Mouse (Mus musculus) brain, adult 2 months (tissue): ENCODE results near the gene Sgsm1.

Experiments used
- DNase-seq: peaks from one replicate; pipeline ENCODE4 v3.0.0; 2011; ENCODE audit warnings: low read depth, low spot score

The Sgsm1 gene

GRCm38 (mm10) chr5:113219450-113219849 lies 91.1 kb downstream of the Sgsm1 start:
- no peak for DNase-seq

- no peak for DNase-seq
Observed at GRCm38 (mm10) chr5:113218617-113219235, 91.9 kb downstream of the Sgsm1 start.

DNA sequence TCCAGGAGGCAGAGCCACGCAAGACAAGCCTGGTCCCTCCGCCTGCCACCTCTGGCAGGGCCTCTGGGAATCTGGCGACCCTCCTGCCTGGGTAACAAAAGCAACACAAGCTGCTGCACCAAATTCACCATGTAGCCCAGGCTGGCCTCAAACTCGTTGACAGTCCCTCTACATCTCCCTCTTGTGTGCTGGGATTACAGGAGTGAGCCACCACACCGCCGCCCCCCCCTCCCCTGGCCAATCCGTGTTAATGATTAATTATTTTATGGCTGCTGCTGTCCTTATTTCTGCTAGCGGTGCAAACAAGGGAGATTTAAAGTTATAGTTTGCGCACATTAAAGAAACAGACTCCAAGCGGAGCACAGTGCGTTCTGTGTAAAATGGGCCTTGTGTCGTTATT lies 93.5 kb downstream of the Sgsm1 start:
- DNase-seq: no peak

DNA sequence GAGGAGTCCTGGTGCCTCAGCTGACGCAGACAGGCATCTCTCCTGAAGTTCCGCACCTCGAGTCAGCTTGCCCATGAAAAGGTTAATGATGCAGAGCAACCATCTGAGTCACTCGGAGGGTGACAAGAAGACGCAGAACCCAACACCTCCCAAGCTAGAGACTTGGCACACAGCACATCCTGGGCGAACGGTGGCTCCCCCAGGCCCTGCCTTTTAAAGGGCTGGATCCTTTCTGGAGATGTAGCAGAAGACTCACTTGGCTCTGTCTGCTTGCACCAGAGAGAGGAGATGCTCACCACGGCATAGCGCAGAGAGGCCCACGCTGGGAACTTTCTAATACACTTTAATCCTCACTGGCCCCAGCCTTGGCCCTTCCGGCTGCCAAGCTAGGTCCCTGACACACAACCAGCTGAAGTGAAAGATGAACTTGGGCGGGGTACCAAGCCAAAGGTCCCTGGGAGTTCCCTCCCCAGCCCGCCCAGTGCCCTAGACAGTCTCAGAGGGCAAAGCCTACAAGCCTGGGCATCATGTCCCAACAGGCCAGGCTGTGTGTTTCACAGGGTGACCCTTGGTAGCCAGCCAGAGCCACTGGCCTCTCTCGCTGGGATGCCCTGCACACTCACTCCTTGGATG lies 94.1 kb downstream of the Sgsm1 start:
- DNase-seq: peak; percentile 78

DNA sequence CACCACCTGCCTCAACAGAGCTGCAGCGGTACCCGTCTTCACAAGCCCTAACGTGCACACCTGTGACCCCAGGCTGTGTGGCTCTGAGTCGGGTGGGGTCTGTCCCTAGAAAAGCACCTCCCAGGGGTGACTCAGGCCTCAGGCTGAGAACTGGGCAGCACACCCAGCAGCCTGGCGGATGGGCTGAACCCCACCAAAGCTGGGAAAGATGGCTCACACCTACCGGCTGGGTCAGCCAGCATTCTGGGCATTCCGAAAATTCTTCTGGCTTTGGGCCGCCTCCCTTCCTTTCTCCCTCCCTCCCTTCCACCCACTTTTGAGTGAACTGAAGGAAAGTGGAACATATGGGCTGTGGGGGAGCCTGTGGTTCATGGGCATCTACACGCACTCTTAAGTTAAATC lies 95.0 kb downstream of the Sgsm1 start:
- DNase-seq: peak; percentile 72

GRCm38 (mm10) chr5:113214455-113214854 lies 96.1 kb downstream of the Sgsm1 start:
- DNase-seq: no peak

- DNase-seq: no peak
Observed at GRCm38 (mm10) chr5:113214041-113214440, 96.5 kb downstream of the Sgsm1 start.

GRCm38 (mm10) chr5:113212156-113212835 lies 98.3 kb downstream of the Sgsm1 start:
- no peak for DNase-seq

DNA sequence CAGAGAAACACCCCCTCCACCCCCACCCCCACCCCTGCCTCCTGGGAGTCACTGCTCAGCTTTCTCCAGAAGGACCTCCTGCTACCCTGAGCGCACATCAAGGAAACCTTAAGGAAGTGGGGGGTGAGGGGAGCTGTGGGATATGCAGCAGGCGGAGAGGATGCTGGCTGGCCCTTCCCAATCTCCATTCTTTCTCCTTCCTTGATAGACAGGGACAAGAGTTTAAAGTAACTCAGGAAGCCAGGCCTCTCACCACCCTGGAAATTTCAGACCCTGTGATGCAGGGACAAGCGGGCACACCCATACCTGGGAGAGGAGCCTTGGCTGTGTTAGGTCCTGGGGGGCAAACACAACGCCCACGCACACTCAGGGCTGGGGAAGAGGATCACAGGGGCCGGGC lies 100.3 kb downstream of the Sgsm1 start:
- DNase-seq: no peak

DNA sequence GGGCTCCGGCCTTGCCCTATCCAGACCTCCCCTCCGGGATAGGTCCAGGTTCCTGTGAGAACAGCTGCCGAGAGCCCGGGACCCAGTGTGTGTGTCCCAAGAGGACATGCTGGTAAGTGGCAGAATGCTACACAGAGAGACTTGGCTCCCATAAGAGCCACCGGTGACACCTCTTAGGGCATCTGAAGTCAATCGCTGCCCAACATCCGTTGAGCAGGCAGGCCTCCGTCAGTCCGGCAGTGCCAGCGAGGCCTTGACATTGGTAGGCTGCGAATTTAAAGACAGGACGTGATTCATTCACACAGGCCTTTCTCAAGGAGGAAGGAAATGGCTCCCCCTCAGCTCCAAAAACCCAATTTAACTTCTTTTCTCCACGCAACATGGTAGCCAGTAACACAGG lies 100.7 kb downstream of the Sgsm1 start:
- no peak for DNase-seq

GRCm38 (mm10) chr5:113209401-113209750 lies 101.2 kb downstream of the Sgsm1 start:
- no peak for DNase-seq

- DNase-seq: peak; percentile 83
Observed at GRCm38 (mm10) chr5:113208622-113209400, 101.8 kb downstream of the Sgsm1 start.

DNA sequence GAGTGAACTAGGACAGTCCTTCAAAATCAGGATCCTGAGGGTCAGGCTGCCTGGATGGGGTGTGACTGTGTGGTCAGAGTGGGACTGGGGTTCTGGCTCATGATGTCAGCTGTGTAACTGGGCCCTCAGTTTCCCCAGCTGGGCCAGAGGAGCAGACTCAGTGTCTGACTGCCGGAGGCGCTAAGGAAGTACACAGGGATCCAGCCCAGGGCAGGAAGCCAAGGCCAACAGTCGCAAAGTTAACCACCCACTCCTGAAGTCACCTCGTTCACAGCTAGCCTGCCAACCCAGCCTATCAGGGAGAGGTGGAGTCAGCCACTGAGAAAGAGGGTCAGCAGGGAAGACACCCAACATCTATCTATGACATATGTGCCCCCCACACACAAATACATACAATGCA lies 102.5 kb downstream of the Sgsm1 start:
- no peak for DNase-seq

- no peak for DNase-seq
Observed at GRCm38 (mm10) chr5:113206670-113207352, 103.8 kb downstream of the Sgsm1 start.

- DNase-seq: no peak
Observed at GRCm38 (mm10) chr5:113204193-113204592, 106.4 kb downstream of the Sgsm1 start.

DNA sequence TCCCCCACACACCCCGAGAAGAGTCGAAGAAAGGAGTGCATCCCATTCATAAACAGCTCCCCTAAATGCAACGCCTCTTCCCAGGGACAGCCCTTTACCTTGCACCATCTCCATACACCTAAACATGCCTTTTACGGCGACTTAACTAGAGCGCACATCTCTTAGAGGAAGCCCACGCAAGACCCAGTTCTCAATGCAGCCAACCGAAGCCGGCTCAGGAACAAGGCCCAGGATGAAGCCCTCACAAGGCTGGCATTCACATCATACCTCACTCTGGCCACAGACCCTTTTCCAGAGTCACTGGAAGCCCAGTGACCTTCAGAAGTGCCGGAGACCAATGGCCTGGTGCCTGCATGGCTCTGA lies 110.8 kb downstream of the Sgsm1 start:
- peak; percentile 42 for DNase-seq

DNA sequence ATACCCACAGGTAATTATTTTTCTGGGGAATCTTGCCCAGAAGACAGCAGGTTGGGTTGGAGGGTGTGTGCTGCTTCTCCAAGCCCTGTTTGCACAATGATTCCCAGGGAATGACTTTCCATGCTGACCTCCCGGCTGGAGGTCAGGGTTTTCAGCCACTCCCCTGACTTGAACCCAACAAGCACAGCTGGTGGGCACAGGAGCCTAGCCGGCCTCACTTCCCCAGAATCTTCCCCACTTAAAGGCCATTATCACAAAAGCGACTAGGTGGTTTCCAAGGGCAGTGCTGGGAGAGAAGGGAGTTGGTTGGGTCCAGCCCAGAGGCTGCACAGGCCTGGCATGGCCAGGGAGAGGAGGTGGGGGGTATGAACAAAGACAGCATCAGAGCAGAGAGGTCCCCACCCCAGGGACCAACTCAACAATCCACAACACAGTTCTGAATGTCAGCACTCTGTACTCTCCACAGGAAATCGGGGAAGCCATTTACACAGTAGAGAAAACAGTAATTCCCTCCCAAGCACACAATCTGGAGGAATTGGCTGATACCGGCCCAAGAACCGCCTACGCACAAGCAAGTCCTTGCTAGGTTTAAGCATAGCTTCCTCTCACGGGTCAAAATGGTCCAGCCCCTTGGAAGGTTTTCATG lies 111.3 kb downstream of the Sgsm1 start:
- peak; percentile 57 for DNase-seq

DNA sequence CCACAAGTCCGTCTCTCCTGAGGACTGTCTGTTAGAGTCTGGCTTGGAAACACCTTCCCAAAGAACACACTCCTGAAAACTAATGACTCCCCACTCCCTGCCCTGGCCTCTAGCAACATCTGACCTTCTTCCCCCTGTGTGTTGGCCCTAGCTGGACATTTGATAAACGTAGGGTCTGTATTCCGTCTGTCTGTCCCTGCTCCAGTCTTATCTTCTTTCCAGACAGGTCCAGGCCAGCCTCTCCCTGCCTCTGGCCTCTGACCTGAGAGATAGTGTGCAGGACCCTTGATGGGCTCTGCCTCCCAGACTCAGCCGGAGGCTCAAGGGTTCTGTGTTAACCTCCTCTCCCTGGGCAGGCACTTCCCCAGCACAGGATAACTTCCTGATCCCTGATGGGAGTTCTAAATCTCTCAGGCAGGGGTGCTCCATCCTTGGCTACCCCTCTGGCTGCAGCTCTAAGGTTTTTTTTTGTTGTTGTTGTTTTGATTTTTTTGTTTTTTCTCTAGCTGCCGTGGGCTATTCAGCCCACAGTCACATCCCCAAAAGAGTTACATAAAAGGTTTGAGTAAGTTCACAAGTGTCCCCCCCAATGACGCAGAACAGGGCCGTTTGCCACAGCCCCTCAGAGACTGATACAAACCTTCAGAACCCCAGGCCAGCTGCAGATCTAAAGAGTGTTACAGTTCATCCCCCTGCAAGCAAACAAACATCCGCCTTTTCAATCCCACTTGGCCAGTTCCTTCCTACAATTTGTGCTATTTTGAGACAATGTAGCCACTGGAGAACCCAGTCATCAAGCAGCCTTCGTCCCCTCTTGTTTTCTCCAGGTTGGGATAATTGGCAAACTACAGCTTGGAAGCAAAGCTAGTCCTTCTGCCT lies 113.4 kb downstream of the Sgsm1 start:
- no peak for DNase-seq

DNA sequence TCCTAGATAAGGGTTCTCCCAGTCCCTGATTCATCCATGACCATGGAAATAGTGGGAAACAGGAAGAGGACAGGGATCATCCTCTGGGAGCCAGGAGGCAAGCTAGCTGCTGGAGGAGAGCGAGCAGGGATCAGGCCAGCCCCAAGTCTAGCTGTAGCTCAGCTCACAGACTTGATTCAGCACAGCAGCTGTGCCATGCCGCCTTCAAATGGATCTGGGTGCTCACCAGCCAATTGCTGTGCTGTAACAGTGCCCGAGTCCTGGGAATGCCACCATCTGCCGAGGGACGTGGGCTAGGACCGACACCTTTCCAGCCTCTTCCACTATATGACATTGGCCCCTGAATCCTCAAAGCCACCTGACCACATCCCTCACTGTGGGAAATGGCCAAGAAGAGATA lies 114.7 kb downstream of the Sgsm1 start:
- peak; percentile 77 for DNase-seq

DNA sequence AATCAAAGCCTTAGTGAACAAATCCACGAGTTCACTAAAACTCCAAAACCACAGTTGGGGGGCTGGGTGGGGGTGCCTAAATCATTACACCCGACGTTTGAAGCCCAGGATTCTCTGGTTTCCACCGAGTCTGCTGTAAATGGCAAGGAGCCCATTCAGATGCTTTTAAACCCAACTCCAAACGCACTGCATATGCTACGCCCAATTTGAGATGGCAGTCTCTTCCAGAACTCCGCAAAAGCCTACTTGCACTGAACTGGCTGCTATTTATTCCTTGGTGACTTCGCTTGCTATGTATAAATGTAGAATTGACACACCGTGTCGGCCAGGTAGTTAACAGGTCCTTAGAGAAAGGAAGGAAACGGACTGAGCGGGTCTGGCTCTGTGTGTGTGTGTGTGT lies 115.1 kb downstream of the Sgsm1 start:
- peak; percentile 77 for DNase-seq
